Mouse (Mus musculus): ENCODE results near the gene Madcam1.

Madcam1 gene

DNA sequence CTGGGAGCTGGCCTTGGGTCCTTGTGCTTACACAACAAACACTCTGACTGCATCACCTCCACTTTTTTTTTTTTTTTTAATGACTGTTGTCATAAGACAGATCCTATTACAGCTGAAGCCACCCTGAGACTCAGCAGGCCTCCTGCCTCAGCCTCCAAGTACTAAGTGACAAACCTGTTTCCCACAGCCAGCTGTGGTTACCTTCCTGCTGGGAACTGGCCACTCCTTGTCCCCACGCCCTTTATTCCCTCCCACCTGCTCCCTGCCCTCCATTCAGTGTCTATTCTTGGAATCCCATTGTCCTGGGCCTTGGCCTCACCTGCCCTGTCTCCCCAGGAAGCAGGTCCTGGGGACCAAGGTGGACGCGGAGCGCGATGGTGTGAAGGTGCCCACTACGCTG lies 23.2 kb downstream of the Madcam1 start:
- Histone ChIP-seq H3K27me3 (ENCODE audit: insufficient read depth, low read length) (no peaks in the 10 kb centered on the region), H3K4me3 (replicated peaks; ENCODE audit: low read length) (0 out of 2 replicates have a peak overlapping the region, but pooled peaks have one; percentile 14), H3K9me3 (ENCODE audit: low read length) (no peaks in the 10 kb centered on the region), H3K36me3 (ENCODE audit: insufficient read depth, low read length) (peaks cover 68% of the 10 kb centered on the region), H3K4me1 (replicated peaks; ENCODE audit: low read depth, low read length) (peaks cover 67% of the 10 kb centered on the region)
- no peak for TF ChIP-seq POU5F1 (IDR thresholded peaks at IDR 0.05; ENCODE audit: borderline replicate concordance, low read length)
- TF ChIP-seq CTCF (conservative IDR thresholded peaks at IDR 0.05; ENCODE audit: low read length), result no peak
- TF ChIP-seq NANOG (IDR thresholded peaks at IDR 0.05; ENCODE audit: borderline replicate concordance, low read length), result no peak

DNA sequence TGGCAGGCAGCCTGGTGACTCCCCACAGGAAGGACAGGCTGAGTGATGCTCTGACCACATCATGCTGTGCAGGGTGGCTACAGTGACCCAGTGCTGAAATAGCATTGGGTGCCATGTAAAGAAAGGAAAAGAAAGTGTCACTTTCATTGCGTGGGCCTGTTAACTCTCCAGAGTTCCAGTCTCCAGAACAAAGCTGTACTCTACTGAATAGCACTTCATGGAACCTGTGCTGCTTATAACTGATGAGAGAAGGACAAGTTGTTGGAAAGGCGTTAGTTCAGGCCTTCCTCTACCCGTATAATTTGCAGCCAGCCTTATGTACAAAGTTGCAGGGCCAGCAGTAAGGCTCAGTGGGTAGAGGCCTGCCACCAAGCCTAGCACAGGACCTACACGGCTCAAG lies 24.4 kb downstream of the Madcam1 start, which contains the start of gene Gzmm:
Gzmm (plus strand) TSS at position 301 of the 400 bp plus-strand sequence.
- Histone ChIP-seq H3K36me3 (ENCODE audit: insufficient read depth, low read length) (peaks cover 60% of the 10 kb centered on the region), H3K4me3 (replicated peaks; ENCODE audit: low read length) (peak within 1 kb of the TSS; percentile 13; the same call in 1 of the 2 replicates), H3K27me3 (ENCODE audit: insufficient read depth, low read length) (no peaks in the 10 kb centered on the region), H3K4me1 (replicated peaks; ENCODE audit: low read depth, low read length) (peaks cover 67% of the 10 kb centered on the region), H3K9me3 (ENCODE audit: low read length) (no peaks in the 10 kb centered on the region)
- TF ChIP-seq POU5F1 (IDR thresholded peaks at IDR 0.05; ENCODE audit: borderline replicate concordance, low read length), result no peak
- TF ChIP-seq NANOG (IDR thresholded peaks at IDR 0.05; ENCODE audit: borderline replicate concordance, low read length), result no peak
- no peak for TF ChIP-seq CTCF (conservative IDR thresholded peaks at IDR 0.05; ENCODE audit: low read length)

DNA sequence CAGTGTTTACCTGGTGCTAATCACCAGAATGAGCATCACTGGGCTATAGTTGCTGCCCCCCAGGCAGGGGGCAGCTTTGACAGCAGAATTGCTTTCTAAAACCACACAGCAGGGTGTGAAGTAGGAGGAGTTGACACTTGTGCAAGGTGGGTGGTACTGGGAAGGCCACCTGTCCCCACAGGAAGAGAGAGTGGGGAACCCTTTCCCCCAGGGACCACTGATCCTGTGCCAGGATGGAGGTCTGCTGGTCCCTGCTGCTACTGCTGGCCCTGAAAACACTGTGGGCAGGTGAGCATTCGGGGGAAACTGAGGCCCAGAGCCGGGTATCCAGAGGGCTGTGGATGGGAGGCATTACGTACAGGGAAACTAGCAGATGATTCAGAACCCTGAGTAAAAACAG lies 24.8 kb downstream of the Madcam1 start:
- TF ChIP-seq NANOG (IDR thresholded peaks at IDR 0.05; ENCODE audit: borderline replicate concordance, low read length), result no peak
- no peak for TF ChIP-seq POU5F1 (IDR thresholded peaks at IDR 0.05; ENCODE audit: borderline replicate concordance, low read length)
- TF ChIP-seq CTCF (conservative IDR thresholded peaks at IDR 0.05; ENCODE audit: low read length), result no peak
- Histone ChIP-seq H3K4me3 (replicated peaks; ENCODE audit: low read length) (0 out of 2 replicates have a peak overlapping the region, but pooled peaks have one; percentile 13), H3K4me1 (replicated peaks; ENCODE audit: low read depth, low read length) (peaks cover 63% of the 10 kb centered on the region), H3K27me3 (ENCODE audit: insufficient read depth, low read length) (no peaks in the 10 kb centered on the region), H3K9me3 (ENCODE audit: low read length) (no peaks in the 10 kb centered on the region), H3K36me3 (ENCODE audit: insufficient read depth, low read length) (peaks cover 56% of the 10 kb centered on the region)

DNA sequence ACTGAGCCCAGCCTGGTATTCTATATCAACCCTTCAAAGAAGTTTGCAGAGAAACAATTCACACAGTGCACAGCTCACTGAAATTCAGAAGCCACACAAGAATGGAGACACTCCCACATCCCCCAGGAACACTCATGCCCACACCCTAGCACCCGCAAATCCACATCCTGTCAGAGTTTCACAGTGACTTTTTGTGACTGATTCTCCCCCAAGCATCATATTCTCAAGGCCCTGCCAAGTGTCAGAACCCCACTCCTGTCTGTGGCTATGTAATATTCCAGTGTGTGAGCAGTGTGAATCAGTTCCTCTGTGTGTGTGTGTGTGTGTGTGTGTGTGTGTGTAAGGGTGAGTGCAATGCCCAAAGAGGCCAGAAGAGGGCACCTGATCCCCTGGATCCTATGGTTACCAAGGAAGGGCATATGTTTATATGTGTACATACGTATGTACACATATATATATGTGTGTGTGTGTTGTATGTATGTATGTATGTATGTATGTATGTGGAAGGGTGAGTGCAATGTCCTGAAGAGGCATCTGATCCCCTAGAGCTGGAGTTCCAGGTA lies 27.7 kb downstream of the Madcam1 start:
- Histone ChIP-seq H3K9me3 (ENCODE audit: low read length) (no peaks in the 10 kb centered on the region), H3K27me3 (ENCODE audit: insufficient read depth, low read length) (peaks cover 3% of the 10 kb centered on the region; the same call in 1 of the 2 replicates), H3K4me1 (replicated peaks; ENCODE audit: low read depth, low read length) (peaks cover 52% of the 10 kb centered on the region), H3K4me3 (replicated peaks; ENCODE audit: low read length) (no peak overlapping the region), H3K36me3 (ENCODE audit: insufficient read depth, low read length) (peaks cover 27% of the 10 kb centered on the region)
- TF ChIP-seq NANOG (IDR thresholded peaks at IDR 0.05; ENCODE audit: borderline replicate concordance, low read length) (no peak), POU5F1 (IDR thresholded peaks at IDR 0.05; ENCODE audit: borderline replicate concordance, low read length) (no peak), CTCF (conservative IDR thresholded peaks at IDR 0.05; ENCODE audit: low read length) (peak; percentile 71)

DNA sequence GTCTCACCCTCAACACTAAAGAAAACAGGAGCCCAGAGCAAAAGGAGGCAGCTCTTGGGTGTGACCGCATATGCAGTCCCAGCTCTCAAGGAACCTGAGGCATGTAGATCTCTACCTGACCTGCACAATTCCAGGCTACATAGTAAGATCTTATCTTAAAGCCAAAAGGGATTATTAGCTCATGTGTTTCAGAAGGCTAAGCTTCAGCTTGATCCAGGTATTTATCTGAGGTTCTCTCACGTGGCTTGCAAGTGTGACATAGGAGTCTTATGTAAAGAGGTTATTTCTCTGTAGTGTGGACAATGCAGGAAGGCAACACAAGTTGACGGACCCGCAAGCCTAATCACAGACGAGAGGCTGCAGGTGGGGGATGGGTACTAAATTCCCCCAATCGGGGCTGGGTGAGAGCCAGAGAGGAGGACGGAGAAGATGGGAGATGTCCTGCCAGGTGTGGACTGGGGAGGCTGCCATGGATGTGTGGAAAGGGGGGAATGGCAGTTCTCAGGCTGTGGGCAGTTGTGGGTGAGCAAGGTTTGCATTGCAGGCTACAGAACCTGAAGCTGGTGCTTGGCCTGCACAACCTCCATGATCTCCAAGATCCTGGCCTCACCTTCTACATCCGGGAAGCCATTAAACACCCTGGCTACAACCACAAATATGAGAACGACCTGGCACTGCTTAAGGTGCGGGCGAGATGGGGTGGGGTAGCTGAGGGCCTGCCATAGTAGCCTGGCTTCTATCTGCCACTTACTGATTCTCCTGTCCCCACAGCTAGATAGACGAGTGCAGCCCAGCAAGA lies 29.4 kb downstream of the Madcam1 start:
- no peak for TF ChIP-seq CTCF (conservative IDR thresholded peaks at IDR 0.05; ENCODE audit: low read length)
- TF ChIP-seq POU5F1 (IDR thresholded peaks at IDR 0.05; ENCODE audit: borderline replicate concordance, low read length), result no peak
- TF ChIP-seq NANOG (IDR thresholded peaks at IDR 0.05; ENCODE audit: borderline replicate concordance, low read length), result no peak
- Histone ChIP-seq H3K4me1 (replicated peaks; ENCODE audit: low read depth, low read length) (peaks cover 36% of the 10 kb centered on the region), H3K36me3 (ENCODE audit: insufficient read depth, low read length) (peaks cover 10% of the 10 kb centered on the region), H3K9me3 (ENCODE audit: low read length) (no peaks in the 10 kb centered on the region), H3K27me3 (ENCODE audit: insufficient read depth, low read length) (peaks cover 3% of the 10 kb centered on the region; the same call in 1 of the 2 replicates), H3K4me3 (replicated peaks; ENCODE audit: low read length) (no peak overlapping the region)

DNA sequence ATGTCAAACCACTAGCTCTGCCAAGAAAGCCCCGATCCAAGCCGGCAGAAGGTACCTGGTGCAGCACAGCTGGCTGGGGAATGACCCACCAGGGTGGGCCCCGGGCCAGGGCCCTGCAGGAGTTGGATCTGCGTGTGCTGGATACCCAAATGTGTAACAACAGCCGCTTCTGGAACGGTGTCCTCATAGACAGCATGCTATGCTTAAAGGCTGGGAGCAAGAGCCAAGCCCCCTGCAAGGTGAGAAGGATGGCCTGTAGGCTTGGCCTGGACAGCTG lies 30.0 kb downstream of the Madcam1 start:
- no peak overlapping the region for H3K4me3 ChIP-seq (replicated peaks; ENCODE audit: low read length)
- H3K36me3 ChIP-seq (ENCODE audit: insufficient read depth, low read length), result peaks cover 4% of the 10 kb centered on the region
- H3K4me1 ChIP-seq (replicated peaks; ENCODE audit: low read depth, low read length), result peaks cover 34% of the 10 kb centered on the region
- H3K9me3 ChIP-seq (ENCODE audit: low read length), result no peaks in the 10 kb centered on the region
- peaks cover 3% of the 10 kb centered on the region; the same call in 1 of the 2 replicates for H3K27me3 ChIP-seq (ENCODE audit: insufficient read depth, low read length)
- TF ChIP-seq CTCF (conservative IDR thresholded peaks at IDR 0.05; ENCODE audit: low read length), result no peak

DNA sequence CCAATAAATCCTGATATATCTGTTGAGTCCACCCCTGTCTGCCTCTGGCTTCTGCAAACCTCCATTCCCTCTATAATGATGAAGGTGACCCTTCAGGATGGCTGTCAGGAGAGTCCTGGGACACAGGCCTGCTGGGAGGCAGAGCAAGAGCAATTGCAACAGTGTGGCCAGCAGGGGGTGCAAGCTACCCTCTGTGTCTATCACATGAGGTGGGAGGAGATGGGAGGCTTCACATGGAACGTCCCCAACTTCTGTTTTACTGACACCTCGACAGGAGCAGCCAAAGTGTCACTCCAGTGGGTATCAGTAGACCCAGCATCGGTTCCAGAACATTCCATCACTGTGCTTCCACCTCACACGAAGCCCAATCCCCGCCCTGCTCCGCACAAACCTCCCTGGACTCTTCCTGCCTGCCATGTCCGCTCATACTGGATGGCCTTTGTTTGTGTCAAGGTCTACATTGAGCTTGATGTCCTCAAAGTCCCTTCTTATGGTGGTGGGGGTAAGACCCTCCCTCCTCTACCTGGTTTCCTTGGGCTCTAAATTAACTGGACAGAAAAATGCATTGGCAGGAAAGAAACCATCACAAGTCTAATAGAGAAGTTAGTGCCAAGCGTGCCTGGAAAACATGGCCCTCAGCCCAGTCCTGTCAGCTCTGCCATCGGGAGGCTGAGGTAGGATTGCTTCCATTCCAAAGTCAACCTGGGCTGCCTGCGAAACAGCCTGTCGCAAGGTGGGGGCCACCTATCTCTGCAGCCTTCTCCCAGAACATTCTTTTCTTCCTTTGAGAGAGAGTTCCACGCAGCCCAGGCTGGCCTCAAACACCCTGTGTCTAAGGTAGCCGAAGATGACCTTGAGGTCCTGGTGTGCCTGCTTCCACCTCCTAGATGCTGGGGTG lies 31.1 kb downstream of the Madcam1 start:
- H3K27me3 ChIP-seq (ENCODE audit: insufficient read depth, low read length), result peaks cover 3% of the 10 kb centered on the region; the same call in 1 of the 2 replicates
- TF ChIP-seq CTCF (conservative IDR thresholded peaks at IDR 0.05; ENCODE audit: low read length) (peak; percentile 77), NANOG (IDR thresholded peaks at IDR 0.05; ENCODE audit: borderline replicate concordance, low read length) (no peak), POU5F1 (IDR thresholded peaks at IDR 0.05; ENCODE audit: borderline replicate concordance, low read length) (no peak)
- 0 out of 2 replicates have a peak overlapping the region, but pooled peaks have one; percentile 4 for H3K4me3 ChIP-seq (replicated peaks; ENCODE audit: low read length)
- no peaks in the 10 kb centered on the region for H3K9me3 ChIP-seq (ENCODE audit: low read length)
- no peaks in the 10 kb centered on the region for H3K36me3 ChIP-seq (ENCODE audit: insufficient read depth, low read length)
- H3K4me1 ChIP-seq (replicated peaks; ENCODE audit: low read depth, low read length), result peaks cover 40% of the 10 kb centered on the region

DNA sequence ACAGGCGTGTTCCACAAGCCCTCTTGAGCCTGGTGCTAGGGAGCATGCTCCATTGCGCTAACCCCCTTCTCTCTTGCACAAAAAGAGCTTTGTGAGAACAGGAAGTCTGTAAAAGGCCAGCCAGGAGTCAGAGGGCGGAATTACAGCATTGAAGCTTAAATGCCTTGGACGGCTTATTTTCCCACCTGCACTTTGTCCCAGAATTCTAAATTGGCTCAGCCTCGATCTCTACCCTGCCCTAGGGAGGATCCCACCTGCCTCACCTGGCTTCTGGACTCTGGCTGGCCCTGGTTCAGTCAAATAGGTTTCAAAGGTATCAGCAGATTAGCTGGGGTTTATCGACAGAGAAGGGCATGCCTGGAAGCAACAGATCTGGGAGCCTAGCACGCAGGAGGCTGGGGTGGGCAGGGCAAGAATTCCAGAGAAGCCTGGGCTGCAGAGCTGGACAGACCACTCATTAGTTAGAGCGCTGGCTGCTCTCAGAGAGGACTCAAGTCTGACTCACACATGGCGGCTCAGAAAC lies 31.8 kb downstream of the Madcam1 start:
- H3K36me3 ChIP-seq (ENCODE audit: insufficient read depth, low read length), result no peaks in the 10 kb centered on the region
- 0 out of 2 replicates have a peak overlapping the region, but pooled peaks have one; percentile 4 for H3K4me3 ChIP-seq (replicated peaks; ENCODE audit: low read length)
- no peak for TF ChIP-seq CTCF (conservative IDR thresholded peaks at IDR 0.05; ENCODE audit: low read length)
- H3K27me3 ChIP-seq (ENCODE audit: insufficient read depth, low read length), result peaks cover 3% of the 10 kb centered on the region; the same call in 1 of the 2 replicates
- H3K4me1 ChIP-seq (replicated peaks; ENCODE audit: low read depth, low read length), result peaks cover 47% of the 10 kb centered on the region
- H3K9me3 ChIP-seq (ENCODE audit: low read length), result no peaks in the 10 kb centered on the region
